Mouse (Mus musculus): ENCODE data around the gene 1110008P14Rik. TPM values are rescaled to one million over a fixed set of nuclear protein-coding genes. Genes with fewer than 3 reads are reported as not detected.

The 1110008P14Rik gene
- polyA plus RNA-seq, 1 experiment: 338 TPM

- 2% methylated on average over 43 of the region's 52 CpGs for WGBS
- TF ChIP-seq CTCF (IDR thresholded peaks at IDR 0.05; ENCODE audit: borderline replicate concordance, insufficient read depth, low read depth, low read length): no peak
- 0 out of 2 replicates have a peak, but pooled peaks have one; percentile 51 for TF ChIP-seq POLR2A (IDR thresholded peaks at IDR 0.05; ENCODE audit: borderline replicate concordance, insufficient read depth, low read length)
- Histone ChIP-seq H3K27me3 (ENCODE audit: control insufficient read depth, insufficient read depth, low read length) (no peaks in the 10 kb centered on the region), H3K4me3 (replicated peaks; ENCODE audit: insufficient read depth, low read depth, low read length) (peak within 1 kb of the TSS; percentile 99), H3K4me1 (ENCODE audit: control insufficient read depth, insufficient read depth, low read length) (peaks cover 23% of the 10 kb centered on the region), H3K27ac (ENCODE audit: insufficient read depth, low read length) (peak within 1 kb of the TSS; percentile 100)
- DNase-seq: peak; percentile 81 to 83
Measured at GRCm38 (mm10) chr2:32352151-32353006, 29.4 kb downstream of the 1110008P14Rik start, which contains the start of gene Ciz1. Ciz1 (plus strand) TSS chr2:32352327.

DNA sequence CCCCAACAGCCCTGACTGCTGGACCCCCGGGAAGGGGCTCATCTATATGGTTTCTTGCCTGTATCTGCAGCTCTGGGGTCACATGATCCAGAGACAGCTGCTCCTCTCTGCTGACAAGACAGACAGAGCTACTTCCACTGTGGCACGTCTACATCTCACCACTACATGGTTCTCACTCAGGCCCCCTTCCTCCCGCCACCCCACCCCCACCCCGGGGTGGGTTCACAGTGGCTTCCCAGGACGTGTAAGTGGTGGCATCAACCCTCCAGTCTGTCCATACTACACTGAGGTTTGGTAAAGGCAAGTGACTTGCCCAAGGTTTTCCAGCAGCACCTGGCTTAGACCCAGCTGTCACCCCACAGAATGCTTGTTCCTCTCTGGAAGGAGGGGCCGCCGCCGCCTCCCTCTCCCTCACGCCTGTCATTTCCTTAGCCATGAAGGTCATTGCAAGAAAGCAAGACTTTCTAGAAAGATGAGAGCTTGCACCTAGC, 30.2 kb downstream of the 1110008P14Rik start:
- peak; percentile 75 to 76 for DNase-seq
- 0 out of 2 replicates have a peak, but pooled peaks have one; percentile 6 for TF ChIP-seq POLR2A (IDR thresholded peaks at IDR 0.05; ENCODE audit: borderline replicate concordance, insufficient read depth, low read length)
- TF ChIP-seq CTCF (IDR thresholded peaks at IDR 0.05; ENCODE audit: borderline replicate concordance, insufficient read depth, low read depth, low read length): no peak
- H3K27me3 ChIP-seq (ENCODE audit: control insufficient read depth, insufficient read depth, low read length): no peaks in the 10 kb centered on the region
- H3K4me3 ChIP-seq (replicated peaks; ENCODE audit: insufficient read depth, low read depth, low read length): peak overlapping the region; percentile 99
- peak overlapping the region; percentile 100 for H3K27ac ChIP-seq (ENCODE audit: insufficient read depth, low read length)
- WGBS: 21% methylated on average over 9 of the region's 9 CpGs
- peaks cover 31% of the 10 kb centered on the region for H3K4me1 ChIP-seq (ENCODE audit: control insufficient read depth, insufficient read depth, low read length)

DNA sequence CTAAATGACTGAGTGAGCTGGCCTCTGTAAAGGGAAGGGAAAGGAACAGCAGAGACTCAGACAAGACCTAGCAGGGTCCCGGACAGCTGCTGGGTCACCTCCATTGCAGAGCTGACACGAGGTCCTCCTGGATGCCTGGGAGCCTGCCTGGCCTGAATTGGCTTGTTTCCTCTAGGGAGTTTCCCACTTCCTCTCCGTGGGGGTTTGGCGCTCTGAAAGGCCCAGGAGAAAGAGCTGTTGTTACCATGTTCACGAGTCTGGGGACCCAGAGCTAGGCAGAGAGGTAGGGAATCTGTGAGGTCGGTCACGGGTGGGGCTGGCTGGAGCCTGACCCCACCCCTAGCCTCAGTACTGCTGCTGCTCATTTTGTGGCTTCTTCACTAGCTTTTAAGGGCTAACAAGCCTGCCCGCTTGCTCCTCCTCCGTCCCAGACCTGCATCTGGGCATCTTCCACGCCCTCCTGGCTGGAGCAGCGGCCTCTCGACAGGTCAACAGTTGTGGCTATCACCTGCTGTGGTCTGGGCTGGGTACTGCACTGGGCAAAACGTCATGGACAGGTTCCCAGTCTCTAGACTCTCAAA, 31.2 kb downstream of the 1110008P14Rik start:
- peak overlapping the region; percentile 100 for H3K27ac ChIP-seq (ENCODE audit: insufficient read depth, low read length)
- DNase-seq: peak; percentile 73 to 76
- H3K4me1 ChIP-seq (ENCODE audit: control insufficient read depth, insufficient read depth, low read length): peaks cover 36% of the 10 kb centered on the region
- peak overlapping the region; percentile 99 for H3K4me3 ChIP-seq (replicated peaks; ENCODE audit: insufficient read depth, low read depth, low read length)
- TF ChIP-seq POLR2A (IDR thresholded peaks at IDR 0.05; ENCODE audit: borderline replicate concordance, insufficient read depth, low read length): peak; percentile 29; the same call in 1 of the 2 replicates
- TF ChIP-seq CTCF (IDR thresholded peaks at IDR 0.05; ENCODE audit: borderline replicate concordance, insufficient read depth, low read depth, low read length): no peak
- 5% methylated on average over 13 of the region's 13 CpGs for WGBS
- no peaks in the 10 kb centered on the region for H3K27me3 ChIP-seq (ENCODE audit: control insufficient read depth, insufficient read depth, low read length)

DNA sequence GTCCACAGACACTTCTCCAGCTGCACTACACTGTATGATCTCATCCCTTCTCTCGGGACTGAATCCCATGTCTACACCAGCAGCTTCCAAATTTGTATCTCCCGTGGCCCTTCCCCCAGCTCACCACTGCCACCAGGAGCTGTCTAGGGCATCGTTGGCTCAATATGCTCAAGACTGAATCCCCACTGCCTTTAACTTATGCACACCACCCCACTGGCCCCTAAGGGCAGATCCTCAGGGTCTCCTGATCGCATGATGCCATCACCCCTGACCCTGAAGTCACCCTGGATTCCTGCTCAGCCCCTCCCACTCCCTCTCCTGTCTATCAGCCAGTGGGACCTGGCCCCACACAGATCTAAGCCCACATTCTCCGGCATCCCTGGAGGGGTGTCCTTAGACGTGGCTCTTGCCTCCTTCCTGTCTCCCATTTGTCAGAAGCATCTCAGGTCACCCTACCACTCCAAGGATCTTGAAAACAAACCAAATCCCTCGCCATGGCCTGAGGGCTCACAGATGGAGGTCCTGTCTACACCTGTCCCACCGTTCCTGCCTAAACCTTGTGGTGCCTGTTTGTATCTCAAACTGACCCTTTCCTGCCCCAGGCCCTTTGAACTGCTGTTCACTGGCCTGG, 32.0 kb downstream of the 1110008P14Rik start:
- H3K4me1 ChIP-seq (ENCODE audit: control insufficient read depth, insufficient read depth, low read length): peaks cover 40% of the 10 kb centered on the region

GRCm38 (mm10) chr2:32348311-32348710, 33.4 kb downstream of the 1110008P14Rik start:
- H3K4me1 ChIP-seq (ENCODE audit: control insufficient read depth, insufficient read depth, low read length): peaks cover 53% of the 10 kb centered on the region
- H3K4me3 ChIP-seq (replicated peaks; ENCODE audit: insufficient read depth, low read depth, low read length): peak overlapping the region; percentile 99
- peak overlapping the region; percentile 100 for H3K27ac ChIP-seq (ENCODE audit: insufficient read depth, low read length)
- 16% methylated on average over 11 of the region's 11 CpGs for WGBS
- TF ChIP-seq POLR2A (IDR thresholded peaks at IDR 0.05; ENCODE audit: borderline replicate concordance, insufficient read depth, low read length) (0 out of 2 replicates have a peak, but pooled peaks have one; percentile 30), CTCF (IDR thresholded peaks at IDR 0.05; ENCODE audit: borderline replicate concordance, insufficient read depth, low read depth, low read length) (0 out of 2 replicates have a peak, but pooled peaks have one; percentile 1)
- no peaks in the 10 kb centered on the region for H3K27me3 ChIP-seq (ENCODE audit: control insufficient read depth, insufficient read depth, low read length)
- DNase-seq: peak; percentile 79 to 83

More for the DNA sequence above, 32.0 kb downstream of the 1110008P14Rik start:
- H3K27me3 ChIP-seq (ENCODE audit: control insufficient read depth, insufficient read depth, low read length): no peaks in the 10 kb centered on the region
- H3K4me3 ChIP-seq (replicated peaks; ENCODE audit: insufficient read depth, low read depth, low read length): peak overlapping the region; percentile 99
- WGBS: 11% methylated on average over 8 of the region's 8 CpGs
- TF ChIP-seq CTCF (IDR thresholded peaks at IDR 0.05; ENCODE audit: borderline replicate concordance, insufficient read depth, low read depth, low read length) (no peak), POLR2A (IDR thresholded peaks at IDR 0.05; ENCODE audit: borderline replicate concordance, insufficient read depth, low read length) (0 out of 2 replicates have a peak, but pooled peaks have one; percentile 18)
- H3K27ac ChIP-seq (ENCODE audit: insufficient read depth, low read length): peak overlapping the region; percentile 100
- peak; percentile 56 to 71 for DNase-seq

DNA sequence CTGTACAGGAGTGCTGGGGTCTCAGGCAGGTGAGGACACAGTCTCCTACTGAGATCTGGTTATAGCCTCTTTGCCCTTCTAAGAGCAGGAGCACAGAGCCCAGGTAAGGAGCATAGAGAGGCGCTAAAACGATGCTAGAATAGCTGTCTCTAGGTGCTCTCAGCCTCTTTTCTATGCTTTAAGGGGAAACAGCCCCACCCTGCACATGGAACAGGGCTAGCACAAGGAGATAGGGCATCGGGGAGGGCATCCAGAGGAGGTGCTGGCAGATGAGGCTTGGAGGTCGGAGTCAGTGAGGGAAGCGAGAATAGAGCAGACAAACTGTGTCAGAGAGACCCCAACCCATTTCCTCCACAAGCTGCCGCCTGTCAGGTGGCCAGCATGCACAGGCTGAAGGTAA, 34.7 kb downstream of the 1110008P14Rik start:
- WGBS: 25% methylated on average over 6 of the region's 6 CpGs
- DNase-seq: peak in 1 of 2 experiments; percentile 61
- no peaks in the 10 kb centered on the region for H3K27me3 ChIP-seq (ENCODE audit: control insufficient read depth, insufficient read depth, low read length)
- TF ChIP-seq CTCF (IDR thresholded peaks at IDR 0.05; ENCODE audit: borderline replicate concordance, insufficient read depth, low read depth, low read length) (no peak), POLR2A (IDR thresholded peaks at IDR 0.05; ENCODE audit: borderline replicate concordance, insufficient read depth, low read length) (no peak)
- peaks cover 64% of the 10 kb centered on the region for H3K4me1 ChIP-seq (ENCODE audit: control insufficient read depth, insufficient read depth, low read length)
- H3K27ac ChIP-seq (ENCODE audit: insufficient read depth, low read length): peak overlapping the region; percentile 100
- no peak overlapping the region for H3K4me3 ChIP-seq (replicated peaks; ENCODE audit: insufficient read depth, low read depth, low read length)

Data from cerebellum, adult 2 months (tissue).